Mouse (Mus musculus) embryo, embryonic 10 days (tissue): ENCODE data around the gene Acp7.
A peak's percentile ranks its signal among the peaks of the same experiment; 100 is the strongest.

Experiments used
- DNase-seq: peaks from one replicate; pipeline ENCODE4 v3.0.0-alpha.2; 2015; ENCODE audit warnings: low spot score

Gene Acp7

GRCm38 (mm10) chr7:28575597-28575996 lies 55.5 kb downstream of the Acp7 start:
- DNase-seq: no peak

- no peak for DNase-seq
Measured at GRCm38 (mm10) chr7:28573236-28573635, 57.9 kb downstream of the Acp7 start.

GRCm38 (mm10) chr7:28572689-28573088 lies 58.4 kb downstream of the Acp7 start:
- DNase-seq: no peak

- DNase-seq: no peak
Measured at GRCm38 (mm10) chr7:28570982-28571682, 60.0 kb downstream of the Acp7 start.

GRCm38 (mm10) chr7:28570291-28570981 lies 60.7 kb downstream of the Acp7 start:
- DNase-seq: peak; percentile 52

GRCm38 (mm10) chr7:28568253-28568652 lies 62.9 kb downstream of the Acp7 start:
- DNase-seq: peak; percentile 64

- no peak for DNase-seq
Measured at GRCm38 (mm10) chr7:28567539-28567938, 63.6 kb downstream of the Acp7 start.

GRCm38 (mm10) chr7:28565407-28565806 lies 65.7 kb downstream of the Acp7 start:
- no peak for DNase-seq

- DNase-seq: no peak
Measured at GRCm38 (mm10) chr7:28562951-28563350, 68.2 kb downstream of the Acp7 start.

GRCm38 (mm10) chr7:28562371-28562770 lies 68.8 kb downstream of the Acp7 start:
- DNase-seq: no peak

- DNase-seq: no peak
Measured at GRCm38 (mm10) chr7:28561967-28562366, 69.2 kb downstream of the Acp7 start.

GRCm38 (mm10) chr7:28560856-28561255 lies 70.3 kb downstream of the Acp7 start:
- no peak for DNase-seq

GRCm38 (mm10) chr7:28558486-28558885 lies 72.6 kb downstream of the Acp7 start:
- no peak for DNase-seq

- DNase-seq: no peak
Measured at GRCm38 (mm10) chr7:28557708-28558107, 73.4 kb downstream of the Acp7 start.
